Mouse (Mus musculus) heart, postnatal 14 days (tissue): ENCODE data around the gene Thoc6. TPM values are rescaled to one million over a fixed set of nuclear protein-coding genes. Genes with fewer than 3 reads are reported as not detected.

Source experiments
- DNase-seq, 2 experiments: peaks; one replicate each; pipeline ENCODE4 v3.0.0; 2021 to 2022
- intact Hi-C: fragments of 180-260 bp; cut with DNase I; formaldehyde crosslinking; loops from one replicate; pipeline ENCODE4 v1.15.1; 2025
- long read RNA-seq, 2 experiments: library from polyadenylated mRNA; stranded (forward); transcript quantifications; one replicate each; pipeline ENCODE4 v2.0.0; 2021
- total RNA-seq, 2 experiments: library from RNA; stranded (reverse); gene quantifications; 2 replicates each; pipeline ENCODE4 v1.2.3; 2021

Thoc6 gene
- total RNA-seq, result 10 to 100 TPM; 13.5 to 15.9 TPM
- long read RNA-seq, experiment 1, transcript Thoc6-202 (14 exons, 1,450 nt), result major isoform, 9 of 27 reads
- long read RNA-seq, experiment 1, transcript Thoc6-201 (13 exons, 1,504 nt), result major isoform, 9 of 27 reads
- long read RNA-seq, experiment 1, transcript Thoc6-204 (14 exons, 1,431 nt), result major isoform, 9 of 27 reads
- long read RNA-seq, experiment 1, partial matches to known transcripts, result 0 of 27 reads
- long read RNA-seq, experiment 1, other reads (novel, unspliced or antisense), result 0 of 27 reads
- long read RNA-seq, experiment 2, transcript Thoc6-204 (14 exons, 1,431 nt), result major isoform, 7 of 18 reads
- long read RNA-seq, experiment 2, transcript Thoc6-202 (14 exons, 1,450 nt), result minor isoform, 5 of 18 reads
- long read RNA-seq, experiment 2, partial matches to known transcripts, result 1 of 18 reads
- long read RNA-seq, experiment 2, other reads (novel, unspliced or antisense), result 1 of 18 reads

DNA sequence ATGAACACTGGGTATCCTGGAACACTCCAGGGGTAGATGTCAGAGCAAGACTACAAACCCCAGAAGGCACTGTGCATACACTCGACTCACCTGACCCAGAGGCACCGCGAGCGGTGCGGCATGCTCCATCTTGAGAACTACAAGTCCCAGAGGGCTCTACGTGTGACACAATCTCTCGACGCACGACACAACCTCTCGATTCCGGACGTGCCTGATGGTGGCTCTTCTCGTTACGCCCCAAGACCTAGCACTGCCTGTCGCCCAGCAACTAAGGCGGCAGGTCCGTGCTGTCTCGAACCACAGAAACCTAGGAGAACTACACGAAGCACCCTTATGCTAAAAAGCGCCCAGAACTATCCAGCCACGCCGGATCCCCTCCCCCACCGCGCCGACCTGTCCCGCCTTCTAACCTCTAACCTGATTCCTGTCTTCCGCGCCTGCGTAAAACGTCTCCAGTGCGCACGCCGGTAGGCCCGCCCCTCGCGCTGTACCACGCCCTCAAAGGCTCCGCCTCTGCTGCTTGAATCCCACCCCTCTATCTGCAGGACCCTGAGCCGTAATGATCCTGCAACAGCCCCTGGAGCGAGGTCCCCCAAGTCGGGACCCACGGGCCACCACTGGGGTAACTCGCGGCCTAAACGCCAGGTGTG, at the start of gene Thoc6, which contains the start of gene Hcfc1r1:
TSS of gene Thoc6 (minus strand) at position 459 of the 650 bp plus-strand sequence.
TSS of gene Hcfc1r1 (plus strand) at position 173 of the 650 bp plus-strand sequence.
- peak; percentile 89 to 92 for DNase-seq
- intact Hi-C loops, result no loop called here

DNA sequence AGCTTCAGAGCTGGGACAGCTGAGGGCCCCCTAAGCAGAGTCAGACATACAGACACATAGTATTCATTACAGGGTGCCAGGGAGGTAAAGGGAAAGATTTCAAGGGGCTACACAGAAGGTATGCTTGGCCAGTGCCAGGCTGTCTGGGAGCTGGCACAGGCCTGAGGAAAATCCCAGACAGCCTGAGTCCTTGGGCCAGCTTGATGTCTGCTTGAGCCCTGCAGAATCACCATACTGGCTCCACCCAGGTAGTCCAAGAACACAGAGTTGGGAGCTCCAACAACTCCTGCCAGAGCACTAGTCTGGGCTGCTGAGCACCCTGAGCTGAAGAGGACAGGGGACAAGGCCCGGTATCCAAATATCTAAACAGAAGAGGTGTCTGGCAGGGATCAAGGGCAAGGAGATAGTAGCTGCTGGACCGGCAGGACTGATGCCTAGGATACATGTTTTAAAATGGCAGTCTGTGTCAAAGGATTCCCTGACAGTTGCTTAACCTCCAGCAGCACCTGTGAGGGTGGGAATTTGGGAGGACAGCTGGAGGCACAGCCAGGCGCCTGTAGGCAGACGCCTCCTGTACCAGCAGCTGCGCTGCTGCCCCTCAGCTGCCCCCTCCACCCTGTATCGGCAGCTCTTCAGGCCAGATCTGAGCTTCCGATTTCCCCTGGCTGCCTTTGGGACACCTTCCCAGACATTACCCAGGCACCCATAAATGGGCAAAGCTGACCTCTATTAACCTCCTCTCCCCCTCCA, 48.9 kb upstream of the Thoc6 start, which contains the start of gene 1520401A03Rik:
TSS of gene 1520401A03Rik (minus strand) at position 408 of the 750 bp plus-strand sequence.
- DNase-seq, result no peak
- intact Hi-C loops, result no loop called here

DNA sequence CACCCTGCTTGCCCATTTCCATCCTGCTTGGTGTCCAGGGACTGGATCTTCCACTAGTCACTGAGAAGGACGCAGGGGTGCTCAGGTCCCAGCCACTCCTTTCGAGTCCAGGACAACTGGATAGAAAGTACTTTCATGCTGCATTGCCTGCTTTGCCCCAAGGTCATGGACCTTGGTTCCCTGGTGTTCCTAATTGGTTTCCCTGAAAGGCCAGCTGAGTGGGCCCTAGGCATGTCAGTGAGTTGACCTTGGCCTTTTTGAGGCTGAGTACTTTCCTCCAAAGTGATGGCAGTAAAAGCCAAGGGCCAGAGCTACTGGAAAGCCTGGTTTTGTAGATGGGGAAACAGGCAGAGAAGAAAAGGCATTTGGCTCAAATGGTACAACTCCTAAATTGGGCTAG, 48.2 kb upstream of the Thoc6 start:
- intact Hi-C loops, result no loop called here
- DNase-seq, result no peak

DNA sequence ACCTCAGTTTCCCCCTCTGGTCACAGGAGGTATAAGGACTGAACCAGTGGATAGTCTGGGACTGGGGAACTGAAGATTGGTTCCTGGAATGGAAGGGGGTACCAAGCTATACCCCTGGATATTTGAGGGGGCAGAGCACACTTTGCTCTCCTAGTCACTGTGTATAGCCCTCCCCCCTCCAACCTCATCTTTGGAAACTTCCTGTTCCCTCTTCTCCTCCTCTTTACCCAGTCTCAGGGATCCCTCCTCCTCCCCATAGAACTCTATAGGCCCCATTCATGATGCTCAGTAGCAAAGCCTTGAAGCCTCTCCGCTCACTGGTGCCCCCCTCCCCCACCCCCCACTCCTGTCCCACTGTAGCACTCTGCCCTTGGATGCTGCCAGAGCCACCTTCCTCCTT, 45.8 kb upstream of the Thoc6 start:
- intact Hi-C loops, result no loop called here
- no peak for DNase-seq

DNA sequence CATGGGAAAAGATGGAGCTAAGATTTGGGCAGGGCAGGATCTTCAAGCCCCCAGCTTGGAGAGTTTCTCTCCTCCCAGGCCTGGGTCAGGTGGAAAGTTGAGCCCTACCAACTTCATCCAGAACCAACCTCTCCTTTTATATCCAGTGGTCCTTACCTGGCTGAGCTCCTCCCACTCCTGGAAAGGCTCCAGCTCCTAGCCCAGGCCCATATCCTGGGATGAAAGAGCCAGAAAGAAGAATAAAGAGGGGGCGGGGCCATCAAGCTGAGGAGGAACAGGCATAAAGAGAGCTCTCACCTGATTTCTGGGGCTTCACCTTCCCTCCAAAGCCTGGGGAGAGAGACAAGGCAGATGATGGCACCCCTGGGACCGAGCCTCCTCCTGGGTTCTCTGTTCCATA, 43.3 kb upstream of the Thoc6 start:
- intact Hi-C loops, result no loop called here
- no peak for DNase-seq

DNA sequence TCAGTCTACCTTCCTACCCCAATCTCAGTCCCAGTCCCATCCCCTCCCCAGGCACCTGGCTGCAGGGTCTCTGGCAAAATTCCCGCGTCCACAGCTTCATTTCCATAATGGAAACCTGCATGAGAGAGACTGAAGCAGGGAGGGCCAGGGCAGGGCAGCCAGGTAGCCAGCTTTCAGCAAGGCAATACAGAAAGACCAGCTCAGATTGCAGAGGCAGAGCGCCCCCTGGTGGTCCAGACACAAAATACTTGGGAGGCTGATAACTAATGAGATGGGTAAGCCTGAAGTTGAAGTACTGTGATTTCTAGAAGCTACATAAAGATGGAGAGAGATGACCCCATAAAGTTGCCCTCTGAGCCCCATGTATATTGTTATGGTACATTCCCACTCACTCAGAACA, 32.5 kb upstream of the Thoc6 start:
- intact Hi-C loops, result loop anchor here (2.0 kb wide), 2 partner anchors 45 to 135 kb away; partner anchors contain the start of gene Bicdl2
- DNase-seq, result peak; percentile 76 to 83

DNA sequence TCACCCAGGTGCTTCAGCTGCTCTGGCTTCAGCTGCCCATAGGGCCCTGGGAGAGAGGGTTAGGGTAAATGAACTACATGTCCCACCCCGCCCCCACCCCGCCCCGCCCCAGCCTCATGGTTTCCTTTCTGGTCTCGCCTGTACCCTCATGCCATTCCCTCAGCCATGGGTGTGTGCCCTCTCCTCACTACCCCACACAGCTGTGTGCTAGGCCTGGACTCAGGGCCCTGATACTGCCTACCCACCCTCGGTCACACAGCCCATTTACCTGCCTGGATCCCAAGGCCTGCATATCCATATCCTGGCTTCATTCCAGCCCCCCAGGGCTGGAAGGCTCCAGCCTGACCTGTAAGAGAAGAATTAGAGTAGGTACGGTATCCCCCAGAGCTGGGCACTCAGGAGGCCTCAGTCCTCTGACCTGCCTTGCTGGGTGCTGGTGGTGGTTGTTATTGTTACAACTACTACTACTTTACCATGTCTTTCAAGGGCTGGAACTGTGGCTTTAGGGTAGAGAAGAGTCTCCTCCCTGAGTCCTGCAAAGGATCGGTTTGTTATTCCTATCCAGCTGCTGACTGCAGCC, 31.9 kb upstream of the Thoc6 start:
- intact Hi-C loops, result loop anchor here (2.0 kb wide), 2 partner anchors 45 to 135 kb away; partner anchors contain the start of gene Bicdl2
- no peak for DNase-seq

DNA sequence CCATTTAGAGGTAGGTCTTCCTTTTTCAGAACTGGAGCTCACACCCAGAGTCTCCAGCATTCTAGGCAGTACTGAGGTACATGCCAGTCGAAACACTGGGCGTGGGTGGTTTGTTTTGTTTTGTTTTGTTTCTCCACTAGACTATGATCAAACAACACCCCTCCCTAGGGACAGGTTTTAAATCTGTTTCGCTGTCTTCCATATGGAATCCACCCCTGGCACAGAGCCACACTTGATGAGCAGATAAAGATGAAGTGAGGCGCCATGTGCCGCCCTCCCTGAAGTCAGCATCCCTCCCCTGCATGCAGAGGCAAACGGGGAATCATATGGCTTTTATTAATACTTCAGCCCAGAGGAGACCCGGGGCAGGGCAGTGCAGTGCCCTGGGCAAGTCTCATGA, 31.1 kb upstream of the Thoc6 start:
- DNase-seq, result no peak
- intact Hi-C loops, result no loop called here

DNA sequence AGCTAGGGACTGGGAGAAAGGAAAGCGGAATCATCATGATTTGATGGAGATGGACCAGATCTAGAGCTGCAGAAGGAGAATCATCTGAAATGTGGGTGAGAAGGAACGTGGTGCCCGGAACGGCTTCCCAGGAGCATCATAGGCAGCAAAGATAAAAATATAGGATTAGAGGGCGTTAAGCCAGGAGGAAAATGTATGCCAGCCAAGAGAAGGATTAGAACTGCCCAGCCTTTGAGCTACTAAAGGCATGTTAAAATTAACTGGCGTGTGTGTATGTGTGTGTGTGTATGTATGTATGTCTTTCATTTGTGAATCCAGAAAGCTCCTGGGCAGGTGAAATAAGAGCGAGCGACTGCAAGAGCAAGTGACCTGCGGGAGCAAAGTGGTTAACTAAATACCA, 29.6 kb upstream of the Thoc6 start:
- intact Hi-C loops, result loop anchor here (2.0 kb wide), 1 partner anchor 26 kb away; the partner anchor contains the start of gene Tnfrsf12a

DNA sequence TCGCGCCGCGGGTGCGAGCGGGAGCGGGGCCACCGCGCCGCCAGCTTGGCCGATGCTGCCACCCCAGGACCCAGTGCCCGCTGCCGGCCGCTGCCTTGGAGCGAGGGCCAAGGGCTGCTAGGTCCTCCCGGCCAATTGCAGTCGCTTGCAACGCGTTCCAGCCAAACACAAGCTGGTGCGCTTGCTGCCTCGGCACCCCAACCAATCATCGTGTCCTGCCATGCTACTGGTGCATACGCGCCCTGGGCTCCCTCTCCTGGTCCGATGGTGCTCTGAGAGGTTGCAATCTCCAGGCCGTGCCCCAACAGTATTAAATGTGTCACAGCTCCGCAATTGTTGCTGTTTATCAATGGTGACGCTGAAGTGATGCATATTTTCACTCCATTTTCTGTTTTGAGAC, 26.4 kb upstream of the Thoc6 start:
- peak; percentile 87 to 90 for DNase-seq
- intact Hi-C loops, result no loop called here

More for the DNA sequence above, 29.6 kb upstream of the Thoc6 start:
- no peak for DNase-seq

DNA sequence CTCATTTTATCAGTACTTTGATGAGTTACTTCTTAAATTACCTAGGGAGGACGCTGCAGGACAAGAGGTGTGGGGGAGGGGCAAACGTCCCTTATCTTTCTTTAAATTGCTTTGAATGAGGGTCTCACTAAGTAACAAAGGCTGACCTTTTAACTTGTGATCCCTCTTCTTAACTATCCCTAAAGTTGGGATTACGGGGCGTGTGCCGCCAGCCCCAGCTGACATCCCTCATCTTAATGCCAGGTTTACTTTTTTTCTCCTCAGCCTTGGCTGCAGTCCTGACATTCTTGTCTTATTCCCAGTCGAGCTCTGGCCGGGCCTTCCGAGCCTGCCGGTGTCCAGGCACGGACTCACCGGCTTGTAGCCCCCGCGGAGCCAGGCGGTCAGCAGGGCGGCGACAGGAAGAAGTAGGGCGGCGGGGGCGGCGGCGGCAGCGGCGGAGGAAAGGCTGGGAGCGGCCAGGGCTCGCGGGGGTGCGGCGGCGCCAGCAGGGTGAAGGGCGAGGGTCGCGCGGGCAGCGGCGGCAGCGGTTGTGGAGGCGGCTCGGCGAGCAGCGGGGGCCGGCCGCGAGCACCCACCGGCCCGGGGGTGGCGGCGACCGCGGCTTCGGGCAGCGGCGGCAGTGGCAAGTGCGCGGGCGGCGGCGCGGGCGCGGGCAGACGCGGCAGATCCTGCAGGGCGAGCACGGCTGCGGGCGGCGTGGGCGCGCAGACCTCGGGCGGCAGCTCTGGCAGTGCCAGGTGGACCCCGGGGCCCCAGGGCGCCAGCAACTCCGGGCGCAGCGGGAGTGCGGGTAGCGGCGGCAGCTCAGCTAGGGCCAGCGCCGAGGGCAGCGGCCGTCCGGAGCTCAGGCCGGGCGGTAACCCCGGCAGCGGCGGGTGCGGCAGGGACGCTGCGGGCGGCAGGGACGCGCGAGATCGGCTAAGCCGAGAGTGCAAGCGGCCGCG, 25.7 kb upstream of the Thoc6 start:
- peak; percentile 64 to 66 for DNase-seq
- intact Hi-C loops, result no loop called here

DNA sequence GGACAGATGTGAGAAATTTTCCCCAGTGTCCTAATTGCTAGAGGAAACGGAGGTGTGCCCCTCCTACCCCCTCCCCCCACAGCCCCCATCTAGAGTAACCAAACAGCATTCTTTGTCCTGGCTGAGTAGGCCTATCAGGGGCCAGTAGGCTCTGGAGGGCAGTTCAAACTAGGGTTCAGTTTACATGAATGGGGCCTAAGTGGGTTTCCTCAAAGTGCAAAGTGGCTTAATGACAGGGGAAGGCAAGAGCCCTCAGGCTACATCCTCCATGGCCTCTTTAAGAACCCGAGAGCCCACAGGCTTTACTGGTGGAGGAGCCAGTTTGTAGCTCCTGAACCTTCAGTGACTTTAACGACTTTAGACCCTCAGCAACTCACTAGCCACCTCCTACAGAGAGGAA, 22.1 kb upstream of the Thoc6 start:
- intact Hi-C loops, result no loop called here
- no peak for DNase-seq

DNA sequence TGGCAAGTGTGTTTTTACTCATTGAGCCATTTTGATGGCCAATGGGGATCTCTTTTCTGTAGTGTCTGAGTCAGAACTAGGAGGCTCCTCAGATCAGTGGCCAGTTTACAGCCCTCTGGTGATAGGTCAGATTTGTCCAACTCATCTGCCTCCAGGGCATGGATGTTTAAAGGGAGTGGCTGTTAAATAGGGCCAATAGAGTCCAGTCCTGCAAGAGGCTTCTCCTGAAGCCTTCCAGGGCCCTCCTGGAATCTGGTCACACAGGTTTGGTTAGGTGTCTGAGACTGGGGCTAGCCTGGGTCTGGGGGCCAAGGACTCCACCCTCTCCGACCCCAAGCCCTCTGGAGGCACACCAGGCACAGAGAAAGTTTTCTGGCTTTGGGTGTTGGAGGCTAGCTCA, 20.8 kb upstream of the Thoc6 start:
- DNase-seq, result no peak
- intact Hi-C loops, result no loop called here

DNA sequence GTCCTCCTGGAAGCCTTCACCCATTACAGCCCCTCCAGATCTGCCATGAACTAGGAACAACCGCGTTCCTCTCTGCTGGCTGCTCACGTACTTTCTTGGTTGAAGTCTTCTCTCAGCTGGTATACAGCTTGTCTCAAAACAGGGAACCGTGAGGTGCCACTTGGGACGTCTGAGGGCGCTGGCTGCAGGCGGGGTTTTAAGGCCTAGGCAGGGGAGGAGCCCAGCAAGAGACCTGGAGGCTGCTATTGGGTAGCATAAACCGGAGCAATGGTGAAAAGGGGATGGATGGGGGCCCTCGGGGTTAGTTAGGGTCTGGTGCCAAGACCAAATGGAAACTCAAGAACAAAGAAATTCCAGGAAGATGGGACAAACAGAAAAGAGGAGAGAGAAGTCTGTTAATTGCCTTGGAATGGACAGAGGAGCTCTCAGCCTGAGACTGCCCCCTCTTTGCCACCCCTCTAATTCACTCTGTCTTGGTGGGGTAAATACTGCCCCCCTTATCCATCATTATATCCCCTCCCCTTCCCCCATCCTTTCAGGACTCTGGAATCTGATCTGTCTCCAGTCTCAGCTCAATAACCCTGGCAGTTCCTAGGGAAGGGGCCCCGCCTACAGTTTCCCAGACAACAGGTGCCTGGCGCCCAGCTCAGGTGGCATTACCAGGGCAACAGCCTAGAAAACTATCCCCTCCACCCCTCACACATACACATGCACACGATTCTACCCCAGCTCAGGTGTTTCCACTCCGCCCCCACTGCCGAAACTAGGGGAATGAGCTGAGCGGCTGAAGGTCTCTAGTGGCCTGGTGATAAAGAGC, 10.4 kb upstream of the Thoc6 start, which contains the start of gene Cldn9:
TSS of gene Cldn9 (minus strand) at position 171 of the 817 bp plus-strand sequence.
- no peak for DNase-seq
- intact Hi-C loops, result no loop called here

DNA sequence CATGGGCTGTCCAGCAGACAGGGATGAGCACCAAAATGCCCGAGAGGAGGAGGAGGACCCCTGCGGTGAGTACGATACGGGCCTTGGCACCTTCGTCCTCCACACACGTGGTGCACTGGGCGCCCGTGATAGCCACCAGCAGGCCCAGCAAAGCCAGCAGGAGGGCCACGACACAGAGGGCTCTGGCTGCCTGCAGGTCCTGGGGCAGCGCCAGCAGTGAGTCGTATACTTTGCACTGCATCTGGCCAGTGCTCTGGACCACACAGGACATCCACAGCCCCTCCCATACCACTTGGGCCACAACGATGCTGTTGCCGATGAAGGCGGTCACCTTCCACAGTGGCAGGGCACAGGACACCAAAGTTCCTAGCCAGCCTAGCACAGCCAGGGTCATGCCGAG, 9.5 kb upstream of the Thoc6 start:
- intact Hi-C loops, result no loop called here
- no peak for DNase-seq

DNA sequence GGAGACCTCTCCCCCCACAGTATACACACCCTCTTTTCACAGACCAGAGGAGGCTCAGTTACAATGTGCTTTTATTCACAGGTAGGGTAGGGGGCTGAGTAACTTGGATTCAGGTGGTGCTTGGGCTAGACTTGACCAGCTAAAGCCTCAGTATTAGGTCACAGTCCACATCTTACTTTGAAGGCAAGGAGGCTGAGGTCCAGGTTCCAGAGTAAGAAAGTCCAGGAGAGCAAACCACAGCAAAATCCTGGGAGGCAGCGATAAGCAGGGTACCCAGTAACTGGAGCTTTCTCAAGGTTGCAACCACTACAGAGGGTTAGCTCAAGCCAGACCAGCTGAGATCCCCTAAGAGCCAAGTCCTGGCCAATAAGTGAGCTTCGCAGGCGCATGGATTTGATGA, 8.8 kb upstream of the Thoc6 start:
- intact Hi-C loops, result no loop called here
- DNase-seq, result no peak

DNA sequence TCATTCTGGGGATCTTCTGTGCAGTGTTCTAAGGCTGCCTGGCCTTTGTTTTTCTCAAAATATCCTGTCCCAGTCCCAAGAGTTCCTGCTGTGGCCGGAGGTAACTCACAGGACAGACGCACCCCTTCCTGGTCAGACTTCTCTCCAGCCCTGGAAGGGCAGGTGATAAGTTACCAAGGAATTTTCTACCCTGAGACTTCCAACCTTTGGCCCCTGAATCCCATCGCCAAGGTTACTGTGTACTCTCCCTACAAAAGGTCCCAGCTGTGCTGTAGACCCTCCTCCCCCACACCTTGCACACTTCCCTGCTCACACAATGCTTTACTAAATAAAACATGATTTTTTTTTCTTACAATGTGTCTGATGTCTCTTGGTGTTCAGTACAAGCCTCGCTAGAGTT, 8.4 kb upstream of the Thoc6 start:
- no peak for DNase-seq
- intact Hi-C loops, result no loop called here

DNA sequence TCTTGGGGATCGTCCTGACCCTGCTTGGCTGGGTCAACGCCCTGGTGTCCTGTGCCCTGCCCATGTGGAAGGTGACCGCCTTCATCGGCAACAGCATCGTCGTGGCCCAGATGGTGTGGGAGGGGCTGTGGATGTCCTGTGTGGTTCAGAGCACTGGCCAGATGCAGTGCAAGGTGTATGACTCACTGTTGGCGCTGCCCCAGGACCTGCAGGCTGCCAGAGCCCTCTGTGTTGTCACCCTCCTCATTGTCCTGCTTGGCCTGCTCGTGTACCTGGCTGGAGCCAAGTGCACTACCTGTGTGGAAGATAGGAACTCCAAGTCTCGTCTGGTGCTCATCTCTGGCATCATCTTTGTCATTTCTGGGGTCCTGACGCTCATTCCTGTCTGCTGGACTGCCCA, 7.4 kb upstream of the Thoc6 start:
- no peak for DNase-seq
- intact Hi-C loops, result no loop called here
